Mouse (Mus musculus): ENCODE data around the gene Rasgrp3.
"Not testable (repeated sequence)": the region's sequence is repeated elsewhere in the genome, so short reads cannot be mapped to it uniquely, and the experiment has no call there.

Gene Rasgrp3

DNA sequence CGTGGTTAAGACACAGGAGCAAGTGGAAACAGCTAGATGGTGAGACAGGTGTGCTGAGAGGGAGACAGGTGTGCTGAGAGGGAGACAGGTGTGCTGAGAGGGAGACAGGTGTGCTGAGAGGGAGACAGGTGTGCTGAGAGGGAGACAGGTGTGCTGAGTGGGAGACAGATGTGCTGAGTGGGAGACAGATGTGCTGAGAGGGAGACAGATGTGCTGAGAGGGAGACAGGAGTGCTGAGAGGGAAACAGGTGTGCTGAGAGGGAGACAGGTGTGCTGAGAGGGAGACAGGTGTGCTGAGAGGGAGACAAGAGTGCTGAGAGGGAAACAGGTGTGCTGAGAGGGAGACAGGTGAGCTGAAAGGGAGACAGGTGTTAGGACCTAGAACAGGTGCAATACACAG lies 27.5 kb downstream of the Rasgrp3 start:
- not testable (repeated sequence) for DNase-seq

DNA sequence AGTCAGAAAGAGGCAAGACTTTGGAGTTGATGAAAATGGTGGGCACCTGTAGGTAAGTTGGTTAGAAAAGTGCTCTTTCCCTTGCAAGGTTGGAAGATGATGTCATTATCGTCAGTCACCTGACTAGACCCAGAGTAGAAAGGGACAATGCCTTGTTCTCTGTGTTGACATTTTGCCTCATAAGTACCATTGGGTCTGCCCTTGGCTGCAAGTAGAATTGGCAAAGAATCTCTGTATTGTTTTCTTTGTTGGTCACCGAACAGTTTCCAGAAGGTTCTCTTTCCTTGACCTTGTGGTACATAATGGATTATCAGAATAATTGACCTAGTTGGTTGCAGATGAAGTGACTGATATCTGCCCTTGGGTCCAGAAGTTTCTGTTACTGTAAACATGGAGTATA lies 27.9 kb downstream of the Rasgrp3 start:
- DNase-seq = no peak

DNA sequence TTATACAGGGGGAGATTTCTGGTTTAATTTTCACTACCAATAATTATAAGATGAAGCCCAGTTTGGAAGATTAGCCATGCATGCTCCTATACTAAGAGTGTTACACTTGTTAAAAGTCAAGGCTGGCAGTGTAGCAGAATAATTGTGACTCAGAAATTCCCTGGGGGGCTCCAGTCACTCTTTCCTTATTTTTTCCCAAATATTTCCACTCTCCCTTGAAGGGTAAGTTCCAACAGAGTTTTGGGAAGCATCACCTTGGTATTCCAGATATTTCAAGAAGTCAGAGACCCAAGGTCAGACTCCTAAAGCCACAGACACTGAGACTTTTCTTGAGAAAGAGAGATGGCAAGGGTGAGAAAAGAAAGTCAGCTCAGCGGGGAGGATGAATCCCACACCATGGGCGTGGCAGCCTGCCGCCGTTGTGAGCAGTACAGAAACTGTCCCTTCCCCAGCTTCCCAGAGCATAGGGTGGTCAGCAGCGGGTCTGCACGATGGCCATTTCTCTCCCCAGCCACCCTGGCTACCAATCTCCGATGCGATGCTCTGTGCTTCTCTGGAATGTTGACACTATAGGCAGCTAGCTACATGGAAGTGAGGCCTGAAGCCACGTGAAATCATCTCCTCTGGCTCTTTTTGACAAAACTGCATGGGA lies 28.8 kb downstream of the Rasgrp3 start:
- DNase-seq = no peak

DNA sequence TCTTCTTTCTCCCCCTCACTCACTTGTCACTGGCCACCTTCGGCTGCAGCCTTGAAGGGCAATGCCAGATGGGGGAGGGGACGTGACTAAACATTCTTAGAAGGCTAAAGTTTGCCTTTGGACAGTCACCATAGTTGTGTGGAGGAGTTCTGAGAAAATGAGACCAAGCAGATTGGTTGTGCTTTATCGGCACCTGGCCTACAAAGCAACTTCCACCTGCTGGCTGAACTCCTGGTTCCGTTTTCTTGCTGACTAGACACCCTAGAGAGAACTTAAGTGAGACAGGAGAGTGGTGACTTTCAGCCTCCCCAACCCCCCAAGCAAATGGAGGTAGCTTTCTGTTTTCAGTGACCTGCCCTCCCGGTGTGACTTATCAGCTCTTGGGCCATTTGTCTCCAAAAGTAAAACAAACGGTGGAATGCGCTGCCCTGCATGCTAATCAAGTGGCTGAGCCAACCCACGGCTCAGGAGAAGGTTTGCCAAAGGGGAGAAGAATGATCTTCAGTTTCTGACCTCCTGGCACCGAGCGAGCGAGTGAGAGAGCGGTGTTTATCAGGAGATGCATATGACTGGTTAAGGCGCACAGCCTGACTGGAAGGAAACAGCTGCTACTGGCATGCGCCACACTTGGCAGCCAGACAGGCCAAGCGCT lies 29.4 kb downstream of the Rasgrp3 start:
- DNase-seq = peak; percentile 4 to 18

DNA sequence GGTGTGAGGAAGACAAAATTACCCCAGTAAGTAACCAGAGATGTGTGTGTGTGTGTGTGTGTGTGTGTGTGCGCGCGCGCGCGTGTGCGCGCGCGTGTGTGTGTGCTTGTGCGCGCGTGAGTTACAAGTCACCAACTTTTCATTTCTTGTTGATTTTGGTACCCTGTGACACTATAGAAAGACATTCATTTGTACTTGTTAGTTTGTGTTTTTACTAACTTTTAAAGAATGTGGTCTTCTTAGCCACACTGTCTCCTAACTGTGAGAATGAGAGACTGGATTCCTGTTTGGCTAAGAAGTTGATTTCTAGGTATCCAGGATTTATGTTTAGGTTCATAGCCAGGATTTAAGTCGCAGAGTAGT lies 29.9 kb downstream of the Rasgrp3 start:
- no peak for DNase-seq

DNA sequence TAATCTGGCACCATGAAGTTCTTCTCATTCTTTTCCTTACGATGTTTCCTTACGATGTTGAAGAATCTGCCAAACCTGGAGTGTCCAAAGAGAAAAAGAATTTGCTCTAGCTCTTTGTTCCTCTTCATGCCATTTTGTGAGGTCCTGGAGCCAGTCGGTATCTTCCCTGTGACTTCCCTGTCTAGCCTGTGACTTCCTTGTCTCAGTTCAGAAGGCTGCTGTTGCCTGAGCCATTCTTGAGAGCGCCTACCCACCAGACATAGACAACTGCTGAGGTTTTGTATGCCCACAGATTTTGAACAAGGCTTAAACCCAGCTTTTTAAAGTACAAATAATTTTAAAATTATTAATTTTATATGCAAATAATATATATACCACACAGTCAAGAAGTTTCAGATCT lies 31.3 kb downstream of the Rasgrp3 start:
- no peak for DNase-seq

DNA sequence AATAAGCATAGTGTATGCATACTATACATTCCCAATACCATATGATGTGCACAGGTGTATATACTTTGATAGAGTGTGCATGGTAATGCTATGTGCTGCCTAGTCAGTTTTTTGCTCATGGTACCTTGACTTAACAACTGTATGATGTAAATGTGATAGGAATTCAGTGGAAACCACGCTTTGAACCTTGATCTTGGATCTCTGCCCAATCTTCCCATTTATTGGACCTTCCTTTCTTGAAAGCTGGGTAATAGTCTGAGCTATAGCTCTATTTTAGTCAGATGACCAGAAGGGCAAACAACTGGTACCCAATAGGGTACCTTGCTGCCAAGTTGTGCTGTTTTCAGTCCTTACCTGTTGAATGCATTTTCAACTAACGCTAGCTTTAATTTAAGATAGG lies 31.8 kb downstream of the Rasgrp3 start:
- no peak for DNase-seq

DNA sequence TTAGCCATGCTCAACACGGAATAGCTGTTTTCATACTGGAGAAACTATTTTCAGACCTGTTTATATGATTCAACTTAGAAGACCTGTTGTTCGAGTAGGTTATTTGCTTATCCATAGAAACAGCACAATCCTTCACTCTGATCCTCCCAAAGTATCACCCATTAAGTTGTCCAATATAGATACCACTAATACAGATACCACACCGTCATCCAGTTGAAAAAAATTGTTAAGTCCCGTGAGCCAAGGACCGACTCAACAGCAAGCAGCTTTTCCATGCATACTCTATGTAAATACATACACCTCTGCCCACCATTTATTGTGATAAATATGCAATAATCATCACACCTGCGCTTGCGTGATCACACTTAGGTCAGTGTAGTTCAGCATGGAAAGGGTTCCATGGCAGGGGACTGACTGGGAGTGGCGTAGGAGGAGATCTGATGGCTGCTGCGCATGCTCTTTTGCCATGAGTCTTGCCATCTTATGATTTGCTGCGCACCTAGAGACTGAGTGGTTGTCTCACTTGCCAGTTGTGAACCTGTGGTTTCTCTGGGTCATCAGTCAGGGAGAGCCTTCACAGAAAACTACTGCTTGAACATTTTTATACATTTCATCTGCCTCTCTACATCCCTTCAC lies 32.9 kb downstream of the Rasgrp3 start:
- DNase-seq = no peak

DNA sequence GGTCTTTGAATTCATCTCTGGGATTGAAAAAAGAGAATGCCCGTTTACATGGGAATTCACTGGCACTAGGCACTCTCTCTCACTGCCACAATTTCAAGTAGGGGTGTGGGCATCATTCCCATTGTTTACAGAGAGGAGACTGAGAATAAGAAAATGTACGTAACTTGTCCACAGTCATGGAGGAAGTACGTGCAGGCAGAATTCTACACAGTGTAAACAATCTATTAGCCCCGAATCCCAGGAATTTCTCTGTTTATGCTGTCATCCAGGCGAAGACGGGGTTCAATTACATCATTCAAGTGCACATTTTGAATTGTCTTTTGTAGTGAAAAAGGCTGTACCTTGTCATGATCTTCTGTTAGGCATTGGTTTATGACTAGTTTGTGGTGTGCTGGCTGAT lies 34.6 kb downstream of the Rasgrp3 start:
- DNase-seq = no peak

DNA sequence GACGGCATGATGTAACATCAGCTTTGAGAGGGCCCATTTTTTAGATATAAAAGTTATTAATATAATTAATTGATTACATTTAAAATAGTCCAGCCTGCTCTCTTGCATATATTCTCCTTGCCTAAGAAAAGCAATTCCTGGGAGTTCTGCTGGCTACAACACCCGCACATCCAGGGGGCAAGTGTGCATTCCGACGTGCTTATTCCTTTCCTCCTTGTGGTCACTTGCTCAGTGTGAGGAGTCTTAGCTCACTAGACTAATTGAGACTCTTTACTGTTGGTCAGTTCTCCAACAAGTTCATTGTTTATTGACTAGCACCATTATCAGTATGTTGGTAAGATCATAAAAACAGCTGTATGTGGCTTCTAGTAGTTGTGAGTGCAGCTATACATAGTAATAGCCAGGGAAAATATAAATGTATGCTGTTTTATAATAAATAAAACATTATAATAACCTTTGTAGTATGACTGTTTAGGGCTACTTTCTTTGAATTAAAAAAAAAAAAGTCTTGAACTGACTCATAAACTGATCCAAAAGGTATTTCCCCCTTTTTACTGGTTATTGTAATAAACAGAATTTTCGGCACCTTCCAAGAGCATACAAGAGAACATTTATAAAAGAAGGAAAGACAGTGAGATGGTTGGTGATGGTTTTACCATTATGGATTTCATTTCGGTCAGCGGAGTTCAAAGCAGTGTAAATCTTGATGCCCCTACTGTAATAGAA lies 35.4 kb downstream of the Rasgrp3 start:
- no peak for DNase-seq

DNA sequence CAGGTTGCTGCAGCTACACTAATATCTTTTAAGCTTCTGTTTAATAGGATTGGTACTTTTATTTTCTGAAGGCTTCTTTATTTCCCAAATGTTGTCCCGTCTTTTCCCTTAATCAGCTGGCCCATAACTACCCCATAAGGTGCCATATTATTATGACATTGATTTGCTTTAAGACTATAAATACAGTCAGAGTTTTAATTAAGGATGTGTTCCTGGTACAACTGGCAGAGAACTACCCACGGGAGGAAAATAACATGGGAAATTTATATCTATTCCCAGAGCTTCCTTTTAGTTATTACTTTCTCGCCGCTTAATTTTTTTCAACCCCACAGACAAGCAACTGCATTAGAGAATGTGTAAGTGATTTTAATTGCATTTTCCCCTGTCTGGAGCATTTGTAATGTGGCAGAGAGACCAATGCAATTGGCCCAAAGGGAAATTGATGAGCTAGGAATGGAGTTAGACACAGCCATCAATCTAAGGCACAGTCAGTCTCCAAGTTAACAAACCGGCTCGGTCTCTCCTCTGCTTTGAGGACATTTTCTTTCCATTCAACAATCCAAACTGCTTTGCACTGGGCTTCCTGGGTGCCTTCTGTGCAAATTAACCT lies 36.1 kb downstream of the Rasgrp3 start:
- DNase-seq = no peak

DNA sequence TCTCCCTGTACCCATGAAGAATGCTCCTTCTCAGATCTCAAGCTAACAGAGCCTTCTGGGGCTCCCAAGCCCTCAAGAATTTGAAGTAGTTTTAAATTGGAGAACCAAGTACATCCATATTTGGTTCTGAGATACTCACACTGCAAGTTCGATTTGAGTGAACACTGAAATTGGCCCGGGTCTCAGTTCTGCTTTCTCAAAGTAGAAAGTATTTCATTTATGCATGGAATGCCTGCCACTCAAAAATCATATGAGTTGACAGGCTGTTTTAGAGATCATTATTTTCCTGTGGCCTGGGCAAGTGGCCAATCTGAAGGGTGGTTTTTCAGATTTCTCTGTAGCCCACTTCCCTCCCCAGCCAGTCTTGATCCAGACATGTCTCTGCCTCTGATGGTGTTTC lies 36.7 kb downstream of the Rasgrp3 start:
- no peak for DNase-seq

DNA sequence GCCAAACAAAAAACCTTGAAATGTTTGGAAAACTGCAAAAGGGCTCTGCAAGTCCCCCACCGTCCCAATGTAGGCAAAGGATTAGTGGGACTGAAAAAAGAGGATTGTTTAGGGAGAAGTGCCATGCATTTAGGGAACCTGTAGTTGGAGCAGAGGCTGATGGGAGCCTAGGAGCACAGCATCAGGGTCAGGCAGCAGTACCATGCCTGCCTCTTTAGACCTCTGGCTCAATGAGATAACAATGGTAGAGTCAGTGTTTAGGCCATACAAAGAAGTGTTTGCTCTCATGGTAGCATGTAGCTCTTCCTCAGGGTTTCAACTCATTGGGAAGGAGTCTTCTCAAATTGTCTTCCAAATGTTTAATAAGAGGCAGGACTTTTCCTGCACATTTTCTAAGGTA lies 40.3 kb downstream of the Rasgrp3 start:
- no peak for DNase-seq

DNA sequence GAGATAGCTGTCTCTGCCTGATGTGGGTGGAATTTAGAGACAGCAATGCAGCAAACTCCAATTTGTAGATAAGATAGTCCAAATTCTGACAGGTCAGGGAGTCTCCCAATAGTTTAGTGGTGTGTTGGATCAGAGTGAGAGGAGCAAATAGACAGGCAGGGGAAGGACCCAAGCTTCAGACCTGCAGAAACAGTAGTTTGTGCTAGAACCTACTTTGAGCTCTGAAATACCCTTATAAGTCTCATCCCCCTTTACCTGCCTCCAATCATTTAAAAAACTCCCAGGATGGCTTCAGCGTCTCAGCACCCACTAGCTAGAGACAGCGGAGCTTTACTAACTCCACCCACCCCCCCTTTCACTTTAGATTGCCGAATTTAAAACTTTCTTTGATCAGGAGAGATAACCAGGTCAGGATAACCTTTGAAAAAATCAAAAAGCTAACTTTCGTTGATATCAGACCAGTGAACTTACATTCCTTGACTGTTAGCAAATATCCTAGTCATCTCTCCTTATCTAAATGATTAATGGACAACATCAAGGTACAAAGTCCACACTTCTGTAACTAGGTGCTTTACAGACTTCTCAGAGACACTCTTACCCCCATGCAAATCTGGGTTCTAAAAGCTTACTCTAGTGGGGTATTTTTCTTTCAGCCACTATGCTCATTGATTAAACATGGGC lies 41.2 kb downstream of the Rasgrp3 start:
- no peak for DNase-seq

DNA sequence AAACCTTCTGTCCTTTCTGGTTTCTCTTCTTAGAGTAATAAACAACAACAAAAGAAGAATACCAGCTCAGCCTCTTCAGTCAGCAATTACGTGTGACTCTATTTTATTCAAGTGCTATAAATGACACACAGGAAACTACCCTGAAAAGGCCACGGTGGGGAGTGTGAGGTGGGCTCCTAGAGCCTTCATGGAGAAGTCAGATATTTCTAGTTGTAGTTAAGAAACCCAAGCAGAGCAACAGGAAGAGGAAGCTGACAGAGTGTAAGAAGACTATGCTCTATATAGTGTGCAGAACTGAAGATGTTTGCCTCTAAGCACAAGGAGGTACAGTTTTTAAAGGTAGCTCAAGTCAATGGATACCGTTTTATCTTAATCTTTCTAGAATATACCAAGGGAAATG lies 42.0 kb downstream of the Rasgrp3 start:
- DNase-seq = no peak

DNA sequence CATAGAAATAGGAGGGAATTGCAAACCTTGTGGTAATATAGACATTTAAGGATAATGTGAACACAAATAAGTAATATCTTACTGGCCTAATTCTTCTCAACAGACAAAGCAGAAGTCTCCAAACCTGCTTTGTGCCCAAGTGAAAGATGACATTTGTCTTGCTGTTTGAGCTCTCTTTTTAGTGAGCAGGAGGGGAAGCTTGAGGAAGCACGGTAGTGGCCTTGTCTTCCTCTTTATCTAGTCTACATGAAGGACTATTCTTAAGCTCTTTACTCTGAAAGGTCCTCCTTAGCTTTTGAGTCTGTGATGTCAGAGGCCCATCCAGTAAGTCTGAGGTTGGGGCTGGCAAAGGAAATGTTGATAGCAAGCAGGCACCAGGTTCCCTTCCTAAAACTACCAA lies 43.1 kb downstream of the Rasgrp3 start:
- DNase-seq = no peak

DNA sequence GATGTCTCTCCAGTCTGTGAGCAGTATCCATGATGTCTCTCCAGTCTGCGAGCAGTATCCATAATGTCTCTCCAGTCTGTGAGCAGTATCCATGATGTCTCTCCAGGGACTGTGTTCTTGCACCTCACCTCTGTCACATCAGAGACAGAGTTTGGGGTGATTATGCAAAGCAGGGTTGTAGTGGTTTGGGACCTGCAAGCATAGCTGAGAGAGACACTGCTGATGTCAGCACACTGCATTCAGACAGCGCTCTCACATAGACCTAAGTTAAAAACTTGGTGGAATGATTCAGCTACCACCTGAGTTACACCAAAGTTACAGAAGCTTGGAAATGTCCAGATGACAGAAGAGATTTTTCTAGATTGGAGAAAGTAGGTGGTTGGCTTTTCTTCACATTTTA lies 44.0 kb downstream of the Rasgrp3 start:
- DNase-seq = no peak

DNA sequence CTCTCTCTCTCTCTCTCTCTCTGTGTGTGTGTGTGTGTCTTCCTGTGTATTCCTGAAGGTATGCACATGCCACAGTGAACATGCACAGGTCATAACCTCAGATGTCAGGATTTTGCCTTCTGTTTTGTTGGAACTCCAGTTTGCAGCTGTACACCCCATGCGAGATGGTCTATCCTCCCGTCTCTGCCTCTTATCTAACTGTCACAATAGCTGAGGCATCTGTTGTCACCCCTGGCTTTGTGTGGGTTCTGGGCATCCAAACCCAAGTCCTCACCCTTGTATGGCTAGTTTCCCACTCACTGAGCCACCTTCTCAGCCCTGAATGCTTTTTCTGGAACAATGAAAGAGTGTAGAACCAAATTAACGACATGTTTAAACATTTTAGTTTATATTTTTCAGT lies 44.7 kb downstream of the Rasgrp3 start:
- no peak for DNase-seq

DNA sequence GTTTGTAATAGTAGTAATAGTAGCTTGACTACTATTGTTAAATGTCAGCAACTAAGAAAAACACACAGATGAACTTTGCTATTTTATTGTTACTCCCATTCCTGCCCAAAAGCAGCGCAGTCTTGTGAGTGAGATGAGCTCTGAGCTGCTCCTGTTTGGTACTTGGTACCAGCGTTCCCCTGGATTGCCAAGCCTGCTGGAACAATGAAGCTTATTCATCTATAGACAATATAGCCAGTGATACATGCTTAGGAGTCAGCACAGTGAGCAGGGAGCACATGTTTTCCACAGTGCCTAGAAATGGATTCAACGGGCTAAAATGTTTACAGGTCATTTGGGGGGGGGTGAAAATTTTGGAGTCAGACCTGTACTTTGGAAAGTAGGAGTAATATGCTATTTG lies 50.5 kb downstream of the Rasgrp3 start:
- DNase-seq = no peak

DNA sequence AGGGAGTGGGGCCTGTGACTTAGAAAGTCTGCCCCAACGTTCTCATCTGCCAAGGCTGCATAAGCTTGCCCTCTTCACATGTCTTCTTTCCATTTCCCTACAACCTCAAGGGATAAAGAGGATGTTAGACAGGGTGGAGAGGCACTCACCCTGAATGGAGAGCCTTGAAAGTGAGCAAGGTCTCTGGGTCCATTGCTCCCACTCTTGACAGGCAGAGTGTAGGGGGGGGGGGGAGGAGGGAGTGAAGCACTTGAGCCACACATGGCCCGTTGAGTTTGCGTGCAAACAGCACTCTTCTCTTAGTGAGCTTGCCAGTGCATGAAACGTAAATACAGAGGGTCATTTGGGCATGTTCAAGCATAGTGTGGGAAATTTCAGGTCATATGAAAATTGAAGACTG lies 59.5 kb downstream of the Rasgrp3 start:
- no peak for DNase-seq

DNA sequence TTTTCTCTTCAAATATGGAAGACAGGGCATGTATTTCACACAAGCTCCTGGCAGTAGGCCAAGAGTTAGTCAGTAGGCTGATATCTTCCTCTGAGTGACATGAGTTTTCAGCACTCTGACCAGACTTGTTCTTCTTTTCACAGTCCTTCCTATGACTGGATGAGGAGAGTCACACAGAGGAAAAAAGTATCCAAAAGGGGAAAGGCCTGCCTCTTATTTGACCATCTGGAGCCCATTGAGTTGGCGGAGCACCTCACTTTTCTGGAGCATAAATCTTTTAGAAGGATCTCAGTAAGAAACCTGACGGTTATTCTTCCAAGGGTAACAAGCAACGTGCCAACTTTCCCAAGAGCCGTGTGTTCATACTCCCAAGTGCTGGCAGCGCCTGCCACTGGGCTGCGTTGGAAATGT lies 62.5 kb downstream of the Rasgrp3 start:
- no peak for DNase-seq

DNA sequence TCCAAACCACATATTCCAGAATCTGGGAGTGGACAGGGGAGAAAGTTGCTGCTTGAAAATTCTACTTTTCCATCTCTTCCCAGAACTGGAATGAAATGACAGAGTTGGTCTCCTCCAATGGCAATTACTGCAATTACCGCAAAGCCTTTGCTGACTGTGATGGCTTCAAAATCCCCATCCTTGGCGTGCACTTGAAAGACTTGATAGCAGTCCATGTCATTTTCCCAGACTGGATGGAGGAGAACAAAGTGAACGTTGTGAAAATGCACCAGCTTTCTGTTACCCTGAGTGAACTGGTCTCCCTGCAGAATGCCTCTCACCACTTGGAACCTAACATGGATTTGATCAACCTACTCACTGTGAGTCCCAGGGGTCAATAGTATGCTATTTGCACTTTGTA lies 67.3 kb downstream of the Rasgrp3 start:
- DNase-seq = no peak

DNA sequence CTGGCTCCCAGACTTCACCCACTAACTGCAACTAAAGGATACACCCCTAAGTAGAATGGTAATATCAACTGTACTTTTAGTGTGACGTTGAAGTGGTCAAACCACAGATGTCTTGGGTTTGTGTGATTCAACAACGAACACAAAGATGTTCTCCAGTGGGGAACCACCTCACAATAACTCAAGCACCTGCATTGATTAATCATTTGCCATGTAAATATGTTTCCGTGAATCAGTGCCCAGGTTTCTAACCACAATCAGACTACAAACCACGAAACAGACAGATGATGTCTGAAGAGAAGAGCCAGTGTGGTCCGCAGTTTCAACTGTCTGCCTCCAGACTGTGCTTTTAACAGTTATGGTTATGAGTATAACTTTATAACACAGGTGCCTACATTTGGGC lies 69.4 kb downstream of the Rasgrp3 start:
- no peak for DNase-seq

Measured in cerebellum, postnatal 36 days (tissue).